Mouse (Mus musculus) myocyte (in vitro differentiated cells): Measurements from ENCODE around the gene BC024978.

Experiments used
- E2F4 ChIP-seq: IDR thresholded peaks from one replicate; pipeline ENCODE4 v1.6.1; 2011; ENCODE audit warnings: mild to moderate bottlenecking, control low read depth, moderate library complexity; ENCODE audit not compliant: insufficient read depth
- MAX ChIP-seq: IDR thresholded peaks from one replicate; pipeline ENCODE4 v1.6.1; 2011; ENCODE audit warnings: low read depth, mild to moderate bottlenecking, control low read depth
- MYOD1 ChIP-seq, 3 experiments: IDR thresholded peaks; one replicate each; pipeline ENCODE4 v1.6.1; 2011; ENCODE audit warnings: control low read depth in 2 of 3, low read depth in 2 of 3, mild to moderate bottlenecking in 2 of 3, moderate library complexity in 1 of 3; ENCODE audit not compliant: insufficient read length in 2 of 3, control insufficient read depth in 1 of 3
- MYOG ChIP-seq, 3 experiments: IDR thresholded peaks; one replicate each; pipeline ENCODE4 v1.6.1; 2011; ENCODE audit warnings: control low read depth in 2 of 3, low read depth in 2 of 3, mild to moderate bottlenecking in 2 of 3; ENCODE audit not compliant: insufficient read length in 2 of 3, control insufficient read depth in 1 of 3, insufficient read depth in 1 of 3
- POLR2A ChIP-seq: IDR thresholded peaks from one replicate; pipeline ENCODE4 v1.6.1; 2011; ENCODE audit warnings: low read depth, mild to moderate bottlenecking, control low read depth, moderate library complexity; ENCODE audit not compliant: insufficient read length
- POLR2AphosphoS2 ChIP-seq: IDR thresholded peaks from one replicate; pipeline ENCODE4 v1.6.1; 2011; ENCODE audit warnings: low read depth, control low read depth; ENCODE audit not compliant: insufficient read length
- TCF12 ChIP-seq: IDR thresholded peaks from one replicate; pipeline ENCODE4 v1.6.1; 2011; ENCODE audit warnings: mild to moderate bottlenecking, control low read depth; ENCODE audit not compliant: poor library complexity, insufficient read depth, severe bottlenecking
- USF1 ChIP-seq: IDR thresholded peaks from one replicate; pipeline ENCODE4 v1.6.1; 2011; ENCODE audit warnings: low read depth, mild to moderate bottlenecking, control low read depth, moderate library complexity

GRCm38 (mm10) chr7:27160921-27161320, 34.7 kb upstream of the BC024978 start:
- TF ChIP-seq POLR2A: no peak
- TF ChIP-seq E2F4: no peak
- TF ChIP-seq MAX: no peak
- TF ChIP-seq TCF12: no peak
- TF ChIP-seq USF1: no peak
- no peak for TF ChIP-seq POLR2AphosphoS2
- TF ChIP-seq MYOG (IDR thresholded peaks at IDR 0.05; ENCODE audit: control insufficient read depth in 1 of 3, insufficient read depth in 1 of 3, insufficient read length in 2 of 3, low read depth in 2 of 3): no peak
- no peak for TF ChIP-seq MYOD1 (IDR thresholded peaks at IDR 0.05; ENCODE audit: control insufficient read depth in 1 of 3, insufficient read length in 2 of 3, low read depth in 2 of 3)
